Mouse (Mus musculus): ENCODE measurements around the gene Zswim5.

The Zswim5 gene

DNA sequence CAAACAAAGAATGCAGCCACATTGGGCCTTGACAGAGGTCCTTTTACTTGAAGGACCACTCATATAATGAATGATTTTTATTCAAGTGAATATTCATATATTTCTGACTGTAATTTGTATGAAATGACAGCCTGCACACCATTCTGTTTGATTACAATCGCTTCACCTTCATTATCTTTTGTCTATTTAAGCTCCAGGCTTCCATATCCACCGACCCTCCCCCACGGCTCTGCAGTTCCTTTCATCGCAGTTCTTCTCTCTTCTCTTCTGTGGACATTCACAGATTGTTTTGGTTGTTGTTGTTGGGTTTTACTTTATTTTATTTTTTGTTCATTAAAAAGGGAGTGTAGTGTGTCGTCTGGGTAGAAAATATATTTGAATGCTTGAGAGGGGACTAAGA is 34.0 kb downstream of the Zswim5 start:
- no peak for DNase-seq (ENCODE audit: low read depth, low spot score)

DNA sequence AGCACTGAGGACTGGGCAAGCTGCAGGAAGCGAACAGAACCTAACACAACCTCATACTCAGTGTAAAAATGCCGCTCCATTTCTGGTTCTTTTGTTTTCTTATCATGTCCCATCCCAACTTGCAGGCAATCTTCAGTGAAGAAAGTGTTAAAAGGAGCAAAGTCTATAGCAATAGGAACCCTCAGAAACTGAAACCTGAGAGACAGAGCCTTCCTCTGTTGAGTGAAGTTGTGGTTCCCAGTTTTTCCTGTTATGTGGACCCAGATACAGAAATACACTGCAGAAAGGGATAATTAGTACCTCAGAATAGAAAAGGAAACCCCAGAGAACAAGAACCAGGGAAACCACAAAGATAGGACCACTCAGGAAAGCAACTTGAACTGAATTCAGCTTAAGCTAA is 36.1 kb downstream of the Zswim5 start:
- DNase-seq (ENCODE audit: low read depth, low spot score): no peak

DNA sequence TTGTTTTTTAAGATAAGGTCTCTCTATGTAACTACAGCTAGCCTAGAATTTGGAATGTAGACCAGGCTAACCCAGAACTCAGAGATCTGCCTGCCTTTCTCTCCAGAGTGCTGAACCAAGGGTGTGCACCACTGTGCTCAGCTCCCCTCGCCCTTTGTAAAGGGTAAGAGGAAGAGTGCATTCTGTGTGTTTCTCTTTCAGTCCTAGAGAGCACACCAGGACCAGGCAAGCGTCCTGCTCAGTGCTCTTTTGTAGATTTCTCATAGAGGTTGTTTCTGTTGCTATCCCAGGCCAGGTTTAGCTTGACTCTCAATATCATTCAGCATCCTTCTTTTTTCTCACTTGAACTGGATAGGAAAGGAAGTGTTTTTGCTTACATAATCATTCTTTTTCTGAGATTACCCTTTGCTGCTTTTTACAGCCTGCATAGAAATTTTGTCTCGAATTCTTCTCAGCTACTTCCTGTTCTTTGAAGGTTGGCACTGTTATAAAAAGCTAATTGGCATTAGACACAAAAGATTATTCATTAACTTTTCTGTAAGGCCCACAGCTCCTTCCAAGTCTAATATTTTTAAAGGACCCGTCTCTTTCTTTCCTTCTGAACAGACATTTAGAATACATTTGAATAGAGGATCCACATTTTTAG is 51.0 kb downstream of the Zswim5 start:
- peak; percentile 31 for DNase-seq (ENCODE audit: low read depth, low spot score)

DNA sequence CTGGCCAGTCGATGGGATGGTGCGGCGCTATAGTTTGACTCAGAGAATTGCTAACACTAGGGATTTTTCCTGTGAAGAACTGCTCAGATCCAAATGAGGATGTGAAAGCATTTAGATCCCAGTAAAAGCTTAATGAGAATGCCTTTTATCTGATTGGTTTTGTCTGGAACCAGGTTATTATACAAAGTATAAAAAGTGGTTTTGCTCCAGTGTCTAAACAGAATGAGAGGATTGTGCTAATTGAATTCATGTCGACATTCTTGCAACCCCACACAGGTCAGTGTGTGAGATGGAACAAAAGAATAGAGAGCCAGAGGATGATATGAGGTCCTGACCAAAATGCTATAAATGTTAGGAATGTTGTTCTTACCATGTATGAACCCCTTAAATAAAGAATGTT is 62.4 kb downstream of the Zswim5 start:
- no peak for DNase-seq (ENCODE audit: low read depth, low spot score)

DNA sequence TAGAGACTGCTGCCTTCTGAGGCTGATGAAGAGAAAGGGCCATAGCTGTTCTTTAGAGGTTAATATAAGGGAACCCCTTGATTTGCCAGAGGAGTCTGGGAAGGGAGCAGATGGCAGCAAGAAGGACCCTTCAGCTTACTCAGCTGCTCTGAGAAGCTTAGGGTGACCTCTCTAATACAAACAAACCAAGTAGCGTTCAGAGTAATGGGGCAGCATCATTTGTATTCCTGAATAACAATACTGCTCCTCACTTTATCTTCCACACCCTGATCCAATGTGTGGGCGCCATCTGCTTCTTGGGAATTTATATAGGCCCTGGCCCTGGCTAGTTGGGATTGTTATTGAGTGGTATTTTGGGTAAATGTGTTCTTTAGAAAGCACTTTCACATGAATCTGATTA is 65.5 kb downstream of the Zswim5 start:
- DNase-seq (ENCODE audit: low read depth, low spot score): no peak

DNA sequence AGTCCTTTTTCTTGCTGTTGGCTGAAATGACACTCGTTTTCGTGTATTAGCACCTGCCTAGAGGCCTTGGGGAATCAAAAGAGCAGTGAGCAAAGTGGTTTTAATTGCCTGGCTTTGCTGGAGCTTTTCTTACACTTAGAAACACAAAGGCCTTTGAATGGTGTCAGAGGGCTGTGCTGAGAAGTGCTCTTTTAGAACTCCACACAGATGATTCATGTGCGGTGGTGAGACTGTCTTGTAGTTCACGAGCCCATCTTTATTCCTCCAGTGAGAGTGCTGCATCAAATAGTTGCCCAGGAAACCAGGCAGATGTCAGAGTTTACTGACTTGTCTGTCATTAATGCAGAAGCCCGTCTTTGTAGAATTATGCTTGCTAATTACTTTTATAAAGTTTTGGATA is 66.9 kb downstream of the Zswim5 start:
- DNase-seq (ENCODE audit: low read depth, low spot score): peak; percentile 60

DNA sequence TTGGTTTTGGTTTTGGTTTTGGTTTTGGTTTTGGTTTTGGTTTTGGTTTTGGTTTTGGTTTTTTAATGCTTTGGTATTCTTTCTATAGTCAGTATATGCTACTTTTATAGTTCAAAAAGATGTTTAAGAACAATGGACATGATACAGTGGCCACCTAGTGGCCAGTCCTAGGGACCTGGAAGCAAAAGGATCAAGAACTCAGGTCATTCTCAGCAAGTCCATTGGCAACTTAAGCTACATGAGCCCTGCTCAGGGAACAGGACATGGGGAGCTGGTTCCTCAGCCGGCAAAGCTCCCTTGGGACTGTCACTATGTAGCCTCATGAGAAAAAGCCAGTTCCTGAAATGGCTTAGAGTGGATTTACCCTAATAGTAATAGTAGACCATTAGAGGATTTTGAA is 74.5 kb downstream of the Zswim5 start:
- peak; percentile 59 for DNase-seq (ENCODE audit: low read depth, low spot score)

DNA sequence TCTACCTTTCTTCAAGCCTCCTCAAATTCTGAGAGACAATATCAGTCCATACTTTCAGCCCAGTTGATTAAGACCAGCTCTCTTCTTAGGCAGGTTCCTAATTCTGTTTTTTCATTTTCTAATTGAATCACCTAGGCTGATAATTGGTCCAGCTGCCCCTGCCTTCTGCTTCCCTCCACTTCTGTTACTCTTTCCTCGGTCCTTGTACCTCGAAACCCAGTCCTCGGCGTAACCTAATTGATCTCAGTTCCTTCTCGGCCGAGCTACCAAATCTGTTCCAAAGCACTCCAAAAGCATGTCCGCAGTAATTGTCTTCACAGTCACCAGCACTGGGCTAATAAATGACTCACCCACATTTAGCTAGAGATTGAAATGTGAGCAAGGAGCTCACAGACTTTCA is 77.8 kb downstream of the Zswim5 start:
- DNase-seq (ENCODE audit: low read depth, low spot score): no peak

DNA sequence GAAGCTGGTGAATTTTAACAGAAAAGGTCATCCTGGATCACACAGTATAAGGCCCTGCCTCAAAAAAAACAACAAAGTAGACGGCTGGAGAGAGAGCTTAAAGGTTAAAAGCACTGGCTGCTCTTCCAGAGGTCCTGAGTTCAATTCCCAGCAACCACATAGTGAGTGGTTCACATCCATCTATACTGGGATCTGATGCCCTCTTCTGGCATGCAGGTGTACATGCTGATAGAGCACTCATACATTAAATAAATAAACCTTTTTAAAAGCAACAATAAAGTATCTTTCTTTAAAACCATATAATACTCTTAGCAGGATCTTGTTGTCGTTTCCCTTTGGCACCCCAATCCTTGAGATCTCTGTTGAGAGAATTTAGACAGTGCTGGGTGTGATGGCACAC is 99.3 kb downstream of the Zswim5 start:
- DNase-seq (ENCODE audit: low read depth, low spot score): no peak

DNA sequence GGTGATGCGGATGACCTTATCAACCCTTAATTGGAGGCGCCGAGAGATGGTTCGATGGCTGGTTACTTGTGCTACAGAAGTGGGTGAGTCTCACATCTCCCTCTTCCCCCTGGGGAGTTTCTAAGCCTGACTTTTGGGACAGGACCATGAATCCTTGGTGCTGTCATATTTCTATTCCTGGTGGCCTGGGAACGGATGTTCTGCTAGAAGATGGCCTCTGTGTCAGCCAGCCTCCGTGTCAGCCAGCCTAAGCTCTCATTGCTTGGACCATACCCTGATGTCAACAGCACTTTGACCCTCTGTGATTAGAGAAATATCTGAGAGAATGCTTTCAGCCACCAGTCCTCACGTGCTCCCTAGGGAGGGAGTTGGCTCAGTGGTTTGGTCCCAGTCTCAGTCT is 108.5 kb downstream of the Zswim5 start:
- no peak for DNase-seq (ENCODE audit: low read depth, low spot score)

DNA sequence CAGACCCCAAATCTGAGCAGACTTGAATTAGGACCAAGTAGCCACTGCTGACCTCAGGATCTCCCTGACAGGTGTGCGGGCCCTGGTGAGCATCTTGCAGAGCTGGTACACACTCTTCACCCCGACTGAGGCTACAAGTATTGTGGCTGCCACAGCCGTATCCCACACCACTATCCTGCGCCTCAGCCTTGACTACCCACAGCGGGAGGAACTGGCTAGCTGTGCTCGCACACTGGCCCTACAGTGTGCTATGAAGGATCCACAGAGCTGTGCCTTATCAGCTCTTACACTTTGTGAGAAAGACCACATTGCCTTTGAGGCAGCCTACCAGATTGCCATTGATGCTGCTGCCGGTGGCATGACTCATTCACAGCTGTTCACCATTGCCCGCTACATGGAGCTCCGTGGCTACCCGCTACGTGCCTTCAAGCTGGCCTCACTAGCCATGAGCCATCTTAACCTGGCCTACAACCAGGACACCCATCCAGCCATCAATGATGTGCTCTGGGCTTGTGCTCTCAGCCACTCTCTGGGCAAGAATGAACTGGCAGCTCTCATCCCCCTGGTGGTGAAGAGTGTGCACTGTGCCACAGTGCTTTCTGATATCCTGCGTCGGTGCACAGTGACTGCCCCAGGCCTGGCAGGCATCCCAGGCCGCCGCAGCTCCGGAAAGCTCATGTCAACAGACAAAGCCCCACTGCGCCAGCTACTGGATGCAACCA is 109.4 kb downstream of the Zswim5 start:
- peak; percentile 88 for DNase-seq (ENCODE audit: low read depth, low spot score)

DNA sequence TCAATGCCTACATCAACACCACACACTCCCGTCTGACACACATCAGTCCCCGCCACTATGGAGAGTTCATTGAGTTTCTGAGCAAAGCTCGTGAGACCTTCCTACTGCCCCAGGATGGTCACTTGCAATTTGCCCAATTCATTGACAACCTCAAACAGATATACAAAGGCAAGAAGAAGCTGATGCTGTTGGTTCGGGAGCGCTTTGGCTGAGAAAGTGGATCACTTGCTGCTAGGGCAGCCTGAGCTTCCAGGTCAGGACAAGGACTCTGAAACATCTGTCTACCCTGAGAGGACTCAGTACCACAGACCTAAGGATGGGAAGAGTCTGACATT is 109.9 kb downstream of the Zswim5 start:
- no peak for DNase-seq (ENCODE audit: low read depth, low spot score)

DNA sequence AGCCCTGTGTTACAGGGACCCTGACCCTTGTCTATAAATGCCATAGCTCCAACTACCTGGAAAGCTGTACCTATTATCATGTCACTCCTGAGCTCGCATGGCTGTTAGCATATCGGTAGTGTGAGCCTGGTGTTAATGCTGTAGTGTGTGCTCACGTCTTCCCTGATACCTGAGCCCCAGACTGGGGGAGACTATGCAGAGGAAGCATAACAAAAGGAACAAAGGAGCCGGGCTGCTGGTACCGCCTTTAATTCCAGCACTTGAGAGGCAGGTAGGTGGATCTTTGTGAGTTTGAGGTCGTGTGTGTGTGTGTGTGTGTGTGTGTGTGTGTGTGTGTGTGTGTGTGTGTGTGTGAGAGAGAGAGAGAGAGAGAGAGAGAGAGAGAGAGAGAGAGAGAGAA is 112.6 kb downstream of the Zswim5 start:
- DNase-seq (ENCODE audit: low read depth, low spot score): no peak

DNA sequence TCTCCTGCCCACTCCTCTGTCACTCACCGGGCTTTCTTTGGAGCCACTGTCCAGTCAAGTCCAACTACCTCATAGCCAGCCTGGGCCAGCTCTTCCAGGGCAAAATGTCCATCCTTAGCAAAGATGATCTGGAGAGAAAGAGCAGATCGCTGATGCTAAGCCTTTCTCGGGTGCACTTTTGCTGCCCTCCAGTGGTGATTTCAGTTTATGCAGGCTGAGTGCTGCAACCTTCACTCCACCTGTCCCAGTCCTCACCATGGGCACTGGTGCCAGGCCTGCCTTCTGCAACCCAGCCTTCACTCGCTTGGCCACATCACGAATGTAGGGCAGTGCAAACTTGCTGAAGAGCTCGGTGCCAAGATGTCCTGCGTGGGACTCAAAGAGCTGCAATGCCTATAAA is 114.2 kb downstream of the Zswim5 start:
- peak; percentile 91 for DNase-seq (ENCODE audit: low read depth, low spot score)

DNA sequence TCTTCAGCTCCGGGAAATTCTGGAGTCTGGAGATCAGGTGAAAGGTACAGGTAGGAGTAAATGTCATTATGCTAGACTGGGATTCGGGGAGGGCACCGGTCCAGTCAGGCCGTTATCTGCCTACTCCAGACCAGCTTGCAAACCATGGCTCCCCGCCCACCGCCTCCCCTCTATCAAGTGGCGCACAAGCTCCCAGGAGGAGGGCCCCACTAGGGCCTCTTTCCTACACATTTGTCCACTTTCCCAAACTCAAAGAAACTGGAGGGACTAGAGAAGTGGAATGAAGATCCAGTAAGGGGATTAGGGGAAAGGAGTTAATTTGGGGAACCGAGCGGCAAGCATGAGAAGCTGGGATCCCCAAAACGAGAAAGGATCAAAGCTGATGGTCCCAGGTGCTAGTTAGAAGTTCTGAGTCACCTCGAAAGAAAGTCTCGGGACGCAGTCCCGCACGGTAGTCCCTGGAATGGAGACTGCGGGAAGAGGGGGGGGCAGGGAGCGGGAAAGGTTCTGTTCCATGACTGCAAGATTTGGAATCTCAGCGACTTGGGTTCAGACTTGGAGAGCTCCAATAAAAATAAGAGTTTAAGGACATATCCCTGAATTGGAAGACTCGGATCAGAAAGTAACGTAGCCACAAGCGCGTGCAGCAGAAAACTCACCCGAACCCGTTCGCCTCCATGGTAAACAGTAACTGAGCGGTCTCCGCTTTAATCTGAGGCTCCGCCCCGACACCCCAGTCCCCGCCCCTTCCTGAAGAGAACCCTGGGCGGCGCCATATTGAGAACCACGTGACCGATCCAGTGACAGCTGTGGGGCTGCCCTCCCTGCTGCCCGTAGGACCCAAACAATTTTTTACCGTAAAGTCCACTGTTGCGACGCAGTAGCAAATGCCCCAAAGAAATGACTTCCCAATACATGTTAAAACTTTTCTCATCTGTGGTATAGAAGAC is 116.8 kb downstream of the Zswim5 start, which contains the start of gene Urod:
TSS of gene Urod (minus strand) at position 742 of the 950 bp plus-strand sequence.
- peak; percentile 99 for DNase-seq (ENCODE audit: low read depth, low spot score)

DNA sequence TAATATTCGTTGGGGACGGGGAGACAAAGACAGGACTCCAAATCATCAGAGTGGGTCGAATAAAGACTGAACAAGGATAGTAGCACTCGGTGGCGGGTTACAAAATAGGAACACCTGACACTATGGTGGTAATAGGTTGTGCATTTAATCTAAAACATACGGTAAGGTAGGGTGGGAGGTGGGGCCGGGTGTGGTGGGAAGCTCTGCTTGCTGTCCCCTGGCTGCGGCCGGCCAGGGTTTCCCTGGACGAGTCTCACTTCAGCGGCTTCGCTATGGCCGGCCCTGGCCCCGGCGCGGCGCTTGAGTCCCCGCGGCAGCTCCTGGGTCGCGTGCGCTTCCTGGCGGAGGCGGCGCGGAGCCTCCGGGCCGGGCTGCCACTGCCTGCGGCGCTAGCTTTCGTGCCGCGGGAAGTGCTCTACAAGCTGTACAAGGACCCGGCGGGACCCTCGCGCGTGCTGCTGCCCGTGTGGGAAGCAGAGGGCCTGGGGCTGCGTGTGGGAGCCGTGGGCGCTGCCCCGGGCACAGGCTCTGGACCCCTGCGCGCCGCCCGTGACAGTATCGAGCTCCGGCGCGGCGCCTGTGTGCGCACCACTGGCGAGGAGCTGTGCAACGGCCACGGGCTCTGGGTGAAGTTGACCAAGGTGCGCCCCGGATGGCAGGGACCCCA is 118.1 kb downstream of the Zswim5 start, which contains the start of gene Hectd3:
TSS of gene Hectd3 (plus strand) at position 187 of the 667 bp plus-strand sequence.
- peak; percentile 84 for DNase-seq (ENCODE audit: low read depth, low spot score)

DNA sequence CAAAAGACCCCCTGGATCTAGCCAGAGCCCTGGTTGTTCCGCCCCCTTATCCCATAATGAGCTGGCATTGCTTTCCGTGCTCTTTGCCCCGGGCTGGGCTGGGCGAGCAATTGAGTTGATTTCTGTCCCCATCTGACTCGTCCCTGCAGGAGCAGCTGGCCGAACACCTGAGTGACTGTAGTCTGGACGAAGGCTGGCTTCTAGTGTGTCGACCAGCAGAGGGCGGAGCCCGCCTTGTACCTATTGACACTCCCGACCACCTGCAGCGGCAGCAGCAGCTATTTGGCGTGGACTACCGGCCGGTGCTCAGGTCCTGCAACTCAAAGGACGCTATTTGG is 118.6 kb downstream of the Zswim5 start:
- peak; percentile 75 for DNase-seq (ENCODE audit: low read depth, low spot score)

DNA sequence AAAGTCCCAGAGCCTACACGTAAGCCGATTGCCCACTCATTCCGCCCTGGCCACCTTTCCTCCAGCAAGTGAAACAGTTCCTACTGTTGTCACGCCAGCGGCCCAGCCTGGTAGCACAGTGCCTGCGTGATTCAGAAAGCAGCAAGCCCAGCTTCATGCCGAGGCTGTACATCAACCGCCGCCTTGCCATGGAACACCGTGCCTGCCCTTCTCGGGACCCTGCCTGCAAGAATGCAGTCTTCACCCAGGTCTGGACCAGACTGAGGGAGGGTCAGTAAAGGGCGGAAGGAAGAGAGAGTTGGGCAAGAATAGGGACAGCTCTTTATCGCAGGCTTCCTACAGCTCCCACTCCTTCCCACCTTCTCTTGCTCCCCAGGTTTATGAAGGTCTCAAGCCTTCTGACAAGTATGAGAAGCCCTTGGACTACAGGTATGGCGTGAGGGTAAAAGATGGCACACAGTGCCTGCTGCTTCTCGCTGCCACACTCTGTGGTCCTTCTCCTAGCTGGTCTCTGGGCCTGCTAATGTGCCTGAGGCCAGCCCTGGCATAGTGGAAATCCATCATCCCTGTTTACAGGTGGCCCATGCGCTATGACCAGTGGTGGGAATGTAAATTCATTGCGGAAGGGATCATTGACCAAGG is 122.5 kb downstream of the Zswim5 start:
- no peak for DNase-seq (ENCODE audit: low read depth, low spot score)

DNA sequence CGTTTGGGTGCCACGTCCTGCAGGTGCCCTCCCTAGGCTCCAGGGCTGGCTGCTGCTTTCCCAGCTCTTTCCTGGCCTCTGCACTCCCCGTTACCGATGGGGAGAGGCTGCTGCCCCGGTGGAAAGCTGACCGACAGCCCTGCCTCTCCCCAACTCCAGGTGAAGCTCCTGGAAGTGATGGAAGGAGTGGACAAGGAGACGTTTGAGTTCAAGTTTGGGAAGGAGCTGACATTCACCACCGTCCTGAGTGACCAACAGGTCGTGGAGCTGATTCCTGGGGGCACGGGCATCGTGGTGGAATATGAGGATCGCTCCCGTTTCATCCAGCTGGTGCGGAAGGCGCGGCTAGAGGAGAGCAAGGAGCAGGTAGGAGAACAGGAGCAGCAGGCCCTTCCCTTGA is 124.8 kb downstream of the Zswim5 start:
- no peak for DNase-seq (ENCODE audit: low read depth, low spot score)

DNA sequence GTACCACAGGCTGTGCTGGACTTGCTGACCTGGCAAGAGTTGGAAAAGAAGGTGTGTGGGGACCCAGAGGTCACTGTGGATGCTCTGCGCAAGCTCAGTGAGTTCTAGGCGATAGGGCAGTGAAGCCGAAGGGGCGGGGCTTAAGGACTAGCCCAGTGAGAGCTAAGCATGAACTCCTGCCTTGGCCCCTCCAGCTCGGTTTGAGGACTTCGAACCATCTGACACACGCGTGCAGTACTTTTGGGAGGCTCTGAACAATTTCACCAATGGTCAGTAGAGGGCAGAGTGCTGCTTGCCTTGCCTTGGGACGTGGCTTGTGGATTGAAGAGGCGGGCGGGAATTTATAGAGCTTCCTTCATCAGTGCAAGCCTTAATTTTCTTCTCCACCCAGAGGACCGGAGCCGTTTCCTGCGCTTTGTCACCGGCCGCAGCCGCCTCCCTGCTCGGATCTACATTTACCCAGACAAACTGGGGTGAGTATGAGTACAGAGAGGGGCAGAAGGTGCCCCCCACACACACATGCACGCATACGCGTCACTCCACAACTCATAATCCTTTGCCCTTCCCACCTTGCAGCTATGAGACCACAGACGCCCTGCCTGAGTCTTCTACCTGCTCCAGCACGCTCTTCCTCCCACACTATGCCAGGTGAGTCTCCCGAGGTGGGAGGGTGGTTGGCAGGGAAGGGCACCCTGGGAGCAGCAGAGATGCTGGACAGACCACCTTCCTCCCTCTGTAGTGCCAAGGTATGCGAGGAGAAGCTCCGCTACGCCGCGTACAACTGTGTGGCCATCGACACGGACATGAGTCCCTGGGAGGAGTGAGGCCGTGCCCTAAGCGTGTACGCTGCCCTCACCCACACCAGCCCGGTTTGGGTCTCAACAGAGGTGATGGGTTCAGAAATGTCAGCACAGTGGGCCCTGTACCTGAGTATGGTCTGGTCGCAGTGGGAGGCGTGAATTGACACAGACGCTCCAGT is 125.7 kb downstream of the Zswim5 start:
- DNase-seq (ENCODE audit: low read depth, low spot score): peak; percentile 85

Measured in brain, adult 2 months (tissue).